Mouse (Mus musculus) embryonic fibroblast, embryonic 13.5 days (primary cell): ENCODE measurements around the gene Ppp1r18.

ENCODE experiments used
- CTCF ChIP-seq: IDR thresholded peaks from 2 replicates; pipeline ENCODE4 v1.5.1; 2011; ENCODE audit warnings: mild to moderate bottlenecking, control low read depth, low read length, moderate library complexity, borderline replicate concordance; ENCODE audit not compliant: insufficient read depth
- POLR2A ChIP-seq: IDR thresholded peaks from 2 replicates; pipeline ENCODE4 v1.6.1; 2011; ENCODE audit warnings: low read depth, mild to moderate bottlenecking, control low read depth, low read length, moderate library complexity

GRCm38 (mm10) chr17:35921710-35922109 lies 56.3 kb downstream of the Ppp1r18 start:
- TF ChIP-seq CTCF (no peak), POLR2A (peak; percentile 58; the same call in 1 of the 2 replicates)
